Mouse (Mus musculus): ENCODE measurements around the gene Serpina9. TPM values are rescaled to one million over a fixed set of nuclear protein-coding genes. Genes with fewer than 3 reads are reported as not detected.
"Not testable (repeated sequence)": the region's sequence is repeated elsewhere in the genome, so short reads cannot be mapped to it uniquely, and the experiment has no call there.

The Serpina9 gene
- total and polyA plus RNA-seq, 3 experiments, result 0.06 TPM; not detected in 2

- H3K9me3 ChIP-seq (replicated peaks; ENCODE audit: insufficient read depth, low read length); H3K27ac ChIP-seq (ENCODE audit: control insufficient read depth, low read depth, low read length); H3K4me3 ChIP-seq (ENCODE audit: control insufficient read depth in 1 of 2, insufficient read depth in 1 of 2, low read depth in 2 of 2, low read length in 2 of 2); H3K36me3 ChIP-seq (ENCODE audit: control insufficient read depth in 1 of 2, insufficient read depth in 2 of 2, low read length in 2 of 2); DNase-seq (ENCODE audit: low read depth, low spot score); H3K79me2 ChIP-seq (ENCODE audit: control insufficient read depth, insufficient read depth, low read length, poor library complexity); H3K4me1 ChIP-seq (ENCODE audit: control insufficient read depth in 1 of 2, insufficient read depth in 2 of 2, low read length in 2 of 2); H3K9ac ChIP-seq (ENCODE audit: control insufficient read depth, low read depth, low read length, poor library complexity, severe bottlenecking); H3K27me3 ChIP-seq (ENCODE audit: control insufficient read depth in 1 of 2, insufficient read depth in 2 of 2, low read length in 2 of 2): not testable (repeated sequence)
These were observed 60.6 kb downstream of the Serpina9 start for GRCm38 (mm10) chr12:103952972-103953371.

- H3K4me1 ChIP-seq (ENCODE audit: control insufficient read depth in 1 of 2, insufficient read depth in 2 of 2, low read length in 2 of 2), result no peaks in the 10 kb centered on the region
- H3K9ac ChIP-seq (ENCODE audit: control insufficient read depth, low read depth, low read length, poor library complexity, severe bottlenecking), result no peak overlapping the region
- no peak for DNase-seq (ENCODE audit: low read depth, low spot score)
- no peaks in the 10 kb centered on the region for H3K36me3 ChIP-seq (ENCODE audit: control insufficient read depth in 1 of 2, insufficient read depth in 2 of 2, low read length in 2 of 2)
- TF ChIP-seq USF1 (IDR thresholded peaks at IDR 0.05; ENCODE audit: low read depth, low read length) (no peak), BHLHE40 (IDR thresholded peaks at IDR 0.05; ENCODE audit: borderline replicate concordance, low read depth, low read length) (no peak), CTCF (IDR thresholded peaks at IDR 0.05 in 2 of 3, conservative IDR thresholded peaks at IDR 0.05 in 1 of 3; ENCODE audit: control insufficient read depth in 1 of 3, insufficient read depth in 1 of 3, low read depth in 2 of 3, low read length in 3 of 3, poor library complexity in 1 of 3, severe bottlenecking in 1 of 3) (no peak), TAL1 (IDR thresholded peaks at IDR 0.05; ENCODE audit: low read length) (no peak), MAX (IDR thresholded peaks at IDR 0.05; ENCODE audit: low read length) (no peak), POLR2AphosphoS2 (IDR thresholded peaks at IDR 0.05; ENCODE audit: low read length) (no peak), MXI1 (IDR thresholded peaks at IDR 0.05; ENCODE audit: low read depth, low read length) (no peak), EP300 (IDR thresholded peaks at IDR 0.05; ENCODE audit: low read depth in 1 of 2, low read length in 2 of 2) (no peak), NRF1 (IDR thresholded peaks at IDR 0.05; ENCODE audit: insufficient read depth, low read depth, low read length, poor library complexity, severe bottlenecking) (no peak), GABPA (IDR thresholded peaks at IDR 0.05; ENCODE audit: low read depth, low read length) (no peak), KAT2A (conservative IDR thresholded peaks at IDR 0.05; ENCODE audit: low read depth, low read length) (no peak), CHD1 (IDR thresholded peaks at IDR 0.05; ENCODE audit: low read depth, low read length) (no peak), POLR2AphosphoS5 (IDR thresholded peaks at IDR 0.05; ENCODE audit: borderline replicate concordance, low read depth, low read length) (no peak), SMC3 (IDR thresholded peaks at IDR 0.05; ENCODE audit: low read depth, low read length) (no peak), SIN3A (IDR thresholded peaks at IDR 0.05; ENCODE audit: low read length) (no peak), RAD21 (IDR thresholded peaks at IDR 0.05; ENCODE audit: low read depth, low read length) (no peak), HCFC1 (IDR thresholded peaks at IDR 0.05; ENCODE audit: low read depth, low read length) (no peak), TBP (IDR thresholded peaks at IDR 0.05; ENCODE audit: low read depth, low read length) (no peak)
- H3K27ac ChIP-seq (ENCODE audit: control insufficient read depth, low read depth, low read length), result no peak overlapping the region
- no peak overlapping the region for H3K4me3 ChIP-seq (ENCODE audit: control insufficient read depth in 1 of 2, insufficient read depth in 1 of 2, low read depth in 2 of 2, low read length in 2 of 2)
- H3K27me3 ChIP-seq (ENCODE audit: control insufficient read depth in 1 of 2, insufficient read depth in 2 of 2, low read length in 2 of 2), result no peaks in the 10 kb centered on the region
- H3K9me3 ChIP-seq (replicated peaks; ENCODE audit: insufficient read depth, low read length), result no peaks in the 10 kb centered on the region
- H3K79me2 ChIP-seq (ENCODE audit: control insufficient read depth, insufficient read depth, low read length, poor library complexity), result no peaks in the 10 kb centered on the region
These were observed 67.3 kb downstream of the Serpina9 start for GRCm38 (mm10) chr12:103946243-103946642.

Other genes with a start within 250 kb of the Serpina9 start
- gene Serpina1d, start 240.2 kb downstream of the Serpina9 start, total RNA-seq (2012; rRNA removed), result not detected in 2 replicates
- not detected for gene Serpina1d, start 240.2 kb downstream of the Serpina9 start, polyA plus RNA-seq (2012; ENCODE audit: insufficient read depth in 1 of 2, insufficient read length in 2 of 2, low read depth in 1 of 2, low replicate concordance in 2 of 2, missing spikeins in 1 of 2)
- gene Serpina1b, start 183.4 kb downstream of the Serpina9 start, total RNA-seq (2012; rRNA removed), result not detected in 2 replicates
- gene Serpina1b, start 183.4 kb downstream of the Serpina9 start, polyA plus RNA-seq (2012; ENCODE audit: insufficient read depth in 1 of 2, insufficient read length in 2 of 2, low read depth in 1 of 2, low replicate concordance in 2 of 2, missing spikeins in 1 of 2), result not detected
- not detected in 2 replicates for gene Serpina1a, start 150.2 kb downstream of the Serpina9 start, total RNA-seq (2012; rRNA removed)
- gene Serpina1a, start 150.2 kb downstream of the Serpina9 start, polyA plus RNA-seq (2012; ENCODE audit: insufficient read depth in 1 of 2, insufficient read length in 2 of 2, low read depth in 1 of 2, low replicate concordance in 2 of 2, missing spikeins in 1 of 2), result not detected
- not detected in 2 replicates for gene Serpina1c, start 108.9 kb downstream of the Serpina9 start, total RNA-seq (2012; rRNA removed)
- gene Serpina1c, start 108.9 kb downstream of the Serpina9 start, polyA plus RNA-seq (2012; ENCODE audit: insufficient read depth in 1 of 2, insufficient read length in 2 of 2, low read depth in 1 of 2, low replicate concordance in 2 of 2, missing spikeins in 1 of 2), result not detected
- gene Serpina1e, start 54.8 kb downstream of the Serpina9 start, total RNA-seq (2012; rRNA removed), result not detected in 2 replicates
- not detected for gene Serpina1e, start 54.8 kb downstream of the Serpina9 start, polyA plus RNA-seq (2012; ENCODE audit: insufficient read depth in 1 of 2, insufficient read length in 2 of 2, low read depth in 1 of 2, low replicate concordance in 2 of 2, missing spikeins in 1 of 2)
- 0.65 TPM in 2 replicates for gene Serpina11, start 23.8 kb downstream of the Serpina9 start, total RNA-seq (2012; rRNA removed)
- gene Serpina11, start 23.8 kb downstream of the Serpina9 start, polyA plus RNA-seq (2012; ENCODE audit: insufficient read depth in 1 of 2, insufficient read length in 2 of 2, low read depth in 1 of 2, low replicate concordance in 2 of 2, missing spikeins in 1 of 2), result under 1 TPM in 1 of 2 experiments, not detected in 1; 0.67 TPM
- gene Serpina12, start 30.7 kb upstream of the Serpina9 start, total RNA-seq (2012; rRNA removed), result 0.04 TPM in 1 of 2 replicates, not detected in the other
- not detected for gene Serpina12, start 30.7 kb upstream of the Serpina9 start, polyA plus RNA-seq (2012; ENCODE audit: insufficient read depth in 1 of 2, insufficient read length in 2 of 2, low read depth in 1 of 2, low replicate concordance in 2 of 2, missing spikeins in 1 of 2)
- not detected in 2 replicates for gene Serpina5, start 87.4 kb upstream of the Serpina9 start, total RNA-seq (2012; rRNA removed)
- not detected for gene Serpina5, start 87.4 kb upstream of the Serpina9 start, polyA plus RNA-seq (2012; ENCODE audit: insufficient read depth in 1 of 2, insufficient read length in 2 of 2, low read depth in 1 of 2, low replicate concordance in 2 of 2, missing spikeins in 1 of 2)
- not detected in 2 replicates for gene Serpina3a, start 99.0 kb upstream of the Serpina9 start, total RNA-seq (2012; rRNA removed)
- gene Serpina3a, start 99.0 kb upstream of the Serpina9 start, polyA plus RNA-seq (2012; ENCODE audit: insufficient read depth in 1 of 2, insufficient read length in 2 of 2, low read depth in 1 of 2, low replicate concordance in 2 of 2, missing spikeins in 1 of 2), result not detected
- not detected in 2 replicates for gene Serpina3b, start 114.2 kb upstream of the Serpina9 start, total RNA-seq (2012; rRNA removed)
- gene Serpina3b, start 114.2 kb upstream of the Serpina9 start, polyA plus RNA-seq (2012; ENCODE audit: insufficient read depth in 1 of 2, insufficient read length in 2 of 2, low read depth in 1 of 2, low replicate concordance in 2 of 2, missing spikeins in 1 of 2), result not detected
- not detected in 2 replicates for gene Serpina3c, start 140.1 kb upstream of the Serpina9 start, total RNA-seq (2012; rRNA removed)
- gene Serpina3c, start 140.1 kb upstream of the Serpina9 start, polyA plus RNA-seq (2012; ENCODE audit: insufficient read depth in 1 of 2, insufficient read length in 2 of 2, low read depth in 1 of 2, low replicate concordance in 2 of 2, missing spikeins in 1 of 2), result not detected
- not detected in 2 replicates for gene Serpina3f, start 200.8 kb upstream of the Serpina9 start, total RNA-seq (2012; rRNA removed)
- gene Serpina3f, start 200.8 kb upstream of the Serpina9 start, polyA plus RNA-seq (2012; ENCODE audit: insufficient read depth in 1 of 2, insufficient read length in 2 of 2, low read depth in 1 of 2, low replicate concordance in 2 of 2, missing spikeins in 1 of 2), result not detected
- gene Serpina3g, start 222.5 kb upstream of the Serpina9 start, total RNA-seq (2012; rRNA removed), result 0.19 and 0.33 TPM in 2 replicates
- under 1 TPM in 1 of 2 experiments, not detected in 1; 0.24 TPM for gene Serpina3g, start 222.5 kb upstream of the Serpina9 start, polyA plus RNA-seq (2012; ENCODE audit: insufficient read depth in 1 of 2, insufficient read length in 2 of 2, low read depth in 1 of 2, low replicate concordance in 2 of 2, missing spikeins in 1 of 2)
- gene Serpina3i, start 249.4 kb upstream of the Serpina9 start, total RNA-seq (2012; rRNA removed), result not detected in 2 replicates
- not detected for gene Serpina3i, start 249.4 kb upstream of the Serpina9 start, polyA plus RNA-seq (2012; ENCODE audit: insufficient read depth in 1 of 2, insufficient read length in 2 of 2, low read depth in 1 of 2, low replicate concordance in 2 of 2, missing spikeins in 1 of 2)